Mouse (Mus musculus) CD4-positive helper T cell, adult 2 months (primary cell): ENCODE data around the gene Gm20826.
"Not testable (repeated sequence)": the region's sequence is repeated elsewhere in the genome, so short reads cannot be mapped to it uniquely, and the experiment has no call there.

ENCODE experiments used
- DNase-seq: peaks from one replicate; pipeline ENCODE4 v3.0.0-alpha.2; 2012; ENCODE audit warnings: low read depth, missing footprints, low spot score

Gene Gm20826

GRCm38 (mm10) chrY:7638389-7638788 lies at the start of gene Gm20826:
Gm20826 (minus strand) TSS chrY:7638489.
- DNase-seq, result not testable (repeated sequence)
